Mouse (Mus musculus): ENCODE measurements around the gene Hivep3. TPM values are rescaled to one million over a fixed set of nuclear protein-coding genes. Genes with fewer than 3 reads are reported as not detected.
A peak's percentile ranks its signal among the peaks of the same experiment; 100 is the strongest.

The Hivep3 gene
- polyA plus RNA-seq, 1 experiment: 5.4 TPM

DNA sequence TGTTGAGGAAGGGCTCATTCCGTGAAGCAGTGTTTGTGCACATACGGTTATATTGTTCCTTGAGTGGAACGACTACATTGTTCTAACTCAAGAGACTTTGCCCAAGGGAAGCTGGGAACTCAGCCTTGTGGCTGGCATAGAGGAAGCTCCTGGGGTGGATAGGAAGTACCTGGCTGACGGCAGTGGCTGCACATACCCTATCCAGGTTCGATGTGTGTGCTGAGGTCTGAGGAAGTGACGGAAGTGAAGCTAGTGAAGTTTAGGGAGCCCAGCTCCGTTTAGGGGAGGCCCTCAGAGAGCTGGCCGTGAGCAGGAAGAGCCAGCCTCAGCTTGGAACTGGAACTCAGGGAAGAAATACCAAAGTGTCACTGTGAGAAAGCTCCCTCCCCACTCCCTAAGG lies 374.2 kb downstream of the Hivep3 start:
- DNase-seq (ENCODE audit: low read depth, low spot score): no peak
- WGBS: 41% methylated on average over 8 of the region's 8 CpGs

DNA sequence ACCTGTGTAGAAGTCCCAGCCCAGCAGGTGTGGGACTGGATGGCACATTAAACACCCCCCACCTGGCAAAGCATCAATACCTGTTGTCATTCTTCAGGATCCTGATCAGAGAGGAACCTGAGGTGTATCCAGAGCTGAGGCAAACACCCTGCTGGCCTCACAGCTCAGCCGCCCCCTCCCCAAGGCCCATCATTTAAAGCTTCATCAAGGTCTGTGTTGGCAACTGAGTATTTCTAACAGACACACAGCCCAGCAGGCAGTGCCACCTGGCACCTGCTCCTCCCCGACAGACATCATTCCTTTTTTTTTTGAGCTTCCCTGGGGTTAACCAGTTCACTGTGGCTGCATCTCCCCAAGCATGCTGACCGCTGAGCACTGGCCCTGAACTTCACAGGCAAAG lies 381.9 kb downstream of the Hivep3 start:
- 77% methylated on average over 3 of the region's 3 CpGs for WGBS
- no peak for DNase-seq (ENCODE audit: low read depth, low spot score)

- 35% methylated on average over 1 of the region's 1 CpGs for WGBS
- no peak for DNase-seq (ENCODE audit: low read depth, low spot score)
These were observed 382.7 kb downstream of the Hivep3 start for GRCm38 (mm10) chr4:120116312-120116711.

DNA sequence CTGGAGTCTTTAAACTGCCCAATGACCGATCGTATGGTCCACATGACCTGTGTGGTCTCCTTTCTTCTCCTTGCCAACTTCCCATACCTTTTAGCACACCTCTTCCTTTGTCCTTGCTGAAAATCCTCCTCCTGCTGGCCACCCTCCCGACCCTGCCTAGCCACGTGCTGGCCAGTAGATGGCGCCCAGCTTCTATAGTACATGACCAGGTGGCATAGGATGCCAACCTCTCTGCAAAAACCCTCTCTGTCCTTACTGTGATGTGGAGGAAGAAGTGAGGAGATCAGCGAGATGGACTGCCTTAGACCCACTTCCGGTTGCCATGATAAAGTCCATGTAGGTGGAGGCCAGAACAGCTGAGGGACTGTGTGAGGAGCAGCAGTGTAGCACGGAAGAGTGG lies 386.7 kb downstream of the Hivep3 start:
- peak; percentile 37 for DNase-seq (ENCODE audit: low read depth, low spot score)
- 21% methylated on average over 8 of the region's 8 CpGs for WGBS

- WGBS: 82% methylated on average over 6 of the region's 6 CpGs
These were observed 391.1 kb downstream of the Hivep3 start for GRCm38 (mm10) chr4:120124656-120125055.

DNA sequence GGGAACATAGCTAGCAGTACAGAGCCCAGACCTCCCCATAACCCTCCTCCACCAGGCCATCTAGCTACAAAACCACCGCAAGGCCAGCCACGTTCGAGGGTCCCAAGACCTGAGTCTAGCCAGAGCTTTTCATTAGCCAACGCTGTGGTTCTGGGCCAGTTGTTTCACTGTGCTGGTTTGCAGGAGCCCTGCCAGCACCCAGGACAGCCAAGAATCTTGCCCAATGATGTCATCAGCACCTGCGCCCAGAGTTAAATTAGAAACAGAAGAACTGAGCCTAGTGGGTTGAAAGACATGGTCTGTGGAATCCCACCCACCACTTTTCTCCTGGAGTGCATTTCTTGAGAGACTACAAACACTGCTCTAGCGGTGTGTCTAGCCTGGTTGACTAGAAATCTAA lies 392.5 kb downstream of the Hivep3 start:
- 83% methylated on average over 6 of the region's 6 CpGs for WGBS
- no peak for DNase-seq (ENCODE audit: low read depth, low spot score)

More at GRCm38 (mm10) chr4:120124656-120125055, 391.1 kb downstream of the Hivep3 start:
- DNase-seq (ENCODE audit: low read depth, low spot score): no peak

- 93% methylated on average over 3 of the region's 3 CpGs for WGBS
- no peak for DNase-seq (ENCODE audit: low read depth, low spot score)
These were observed 393.7 kb downstream of the Hivep3 start for GRCm38 (mm10) chr4:120127333-120127732.

DNA sequence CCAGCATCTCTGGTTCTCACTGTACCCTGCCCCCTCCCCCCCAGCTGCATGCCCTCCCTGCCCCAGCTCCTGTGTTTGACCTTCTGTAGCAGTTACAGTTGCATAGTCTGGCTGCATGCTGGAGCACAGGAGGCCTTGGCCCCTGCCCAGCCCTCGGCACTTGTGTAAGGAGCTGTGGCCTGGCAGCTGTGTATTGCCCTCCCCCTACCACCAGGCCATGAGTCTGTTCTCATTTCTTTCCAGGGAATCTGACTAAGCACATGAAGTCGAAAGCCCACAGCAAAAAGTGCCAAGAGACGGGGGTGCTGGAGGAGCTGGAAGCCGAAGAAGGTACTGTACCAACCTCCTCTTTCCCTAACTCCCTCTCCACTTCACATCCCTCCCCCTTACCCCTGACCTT lies 394.4 kb downstream of the Hivep3 start:
- WGBS: 71% methylated on average over 4 of the region's 4 CpGs
- no peak for DNase-seq (ENCODE audit: low read depth, low spot score)

DNA sequence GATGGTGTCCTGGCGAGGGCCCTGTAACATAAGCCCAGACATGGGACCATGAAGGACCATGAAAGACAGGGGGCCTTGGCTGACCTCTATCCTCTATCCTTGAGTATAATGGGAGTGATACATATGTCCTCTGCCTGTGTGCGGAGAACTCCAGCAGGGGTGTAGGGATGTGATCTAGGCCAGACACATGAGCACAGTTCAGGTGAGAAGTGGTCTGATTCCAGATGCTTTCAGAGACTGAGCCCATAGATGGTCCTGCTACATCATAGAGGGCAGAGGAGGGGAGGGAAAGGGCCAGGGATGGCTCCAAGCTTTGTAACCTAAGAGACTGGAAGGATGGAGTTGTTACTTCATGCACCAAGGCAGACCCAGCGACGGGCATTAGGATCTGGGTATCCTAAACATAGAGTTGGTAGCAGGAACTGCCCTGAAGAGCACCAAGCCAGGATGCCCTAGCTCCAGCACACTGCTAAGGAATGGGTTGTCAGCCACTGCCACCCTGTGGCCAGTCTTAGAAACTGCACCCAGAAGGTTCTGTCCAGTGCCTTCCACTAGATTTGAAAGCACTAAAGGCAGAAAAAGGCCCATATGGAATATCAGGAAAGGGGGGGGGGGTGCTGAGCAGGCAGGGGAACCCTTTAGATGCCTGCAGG lies 395.8 kb downstream of the Hivep3 start:
- 46% methylated on average over 4 of the region's 4 CpGs for WGBS
- DNase-seq (ENCODE audit: low read depth, low spot score): no peak

GRCm38 (mm10) chr4:120130926-120131325 lies 397.3 kb downstream of the Hivep3 start:
- WGBS: 87% methylated on average over 4 of the region's 4 CpGs
- DNase-seq (ENCODE audit: low read depth, low spot score): no peak

DNA sequence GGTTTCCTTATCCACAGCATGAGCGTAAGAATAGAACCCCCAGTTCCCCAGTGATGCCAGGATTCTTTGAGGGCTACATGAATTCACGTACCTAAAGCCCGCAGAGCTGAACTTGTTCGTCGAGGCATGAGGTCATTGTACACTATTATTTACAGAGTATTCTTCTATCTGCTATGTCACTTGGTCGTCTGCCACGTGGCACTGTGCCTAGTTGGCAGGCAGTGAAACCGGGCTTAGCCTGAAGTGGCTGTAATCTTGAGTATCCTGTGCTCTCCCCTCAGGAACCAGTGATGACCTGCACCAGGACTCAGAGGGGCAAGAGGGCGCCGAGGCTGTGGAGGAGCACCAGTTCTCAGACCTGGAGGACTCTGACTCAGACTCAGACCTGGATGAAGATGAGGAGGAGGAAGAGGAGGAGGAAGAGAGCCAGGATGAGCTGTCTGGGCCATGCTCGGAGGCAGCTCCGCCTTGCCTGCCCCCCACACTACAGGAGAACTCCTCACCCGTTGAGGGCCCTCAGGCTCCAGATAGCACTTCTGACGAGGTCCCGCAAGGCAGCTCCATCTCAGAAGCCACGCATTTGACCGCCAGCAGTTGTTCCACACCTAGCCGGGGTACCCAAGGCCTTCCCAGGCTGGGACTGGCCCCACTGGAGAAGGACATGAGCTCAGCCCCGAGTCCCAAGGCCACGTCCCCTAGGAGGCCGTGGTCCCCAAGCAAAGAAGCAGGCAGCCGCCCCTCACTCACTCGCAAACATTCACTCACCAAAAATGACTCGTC lies 398.0 kb downstream of the Hivep3 start:
- peak; percentile 38 for DNase-seq (ENCODE audit: low read depth, low spot score)
- 56% methylated on average over 24 of the region's 24 CpGs for WGBS

DNA sequence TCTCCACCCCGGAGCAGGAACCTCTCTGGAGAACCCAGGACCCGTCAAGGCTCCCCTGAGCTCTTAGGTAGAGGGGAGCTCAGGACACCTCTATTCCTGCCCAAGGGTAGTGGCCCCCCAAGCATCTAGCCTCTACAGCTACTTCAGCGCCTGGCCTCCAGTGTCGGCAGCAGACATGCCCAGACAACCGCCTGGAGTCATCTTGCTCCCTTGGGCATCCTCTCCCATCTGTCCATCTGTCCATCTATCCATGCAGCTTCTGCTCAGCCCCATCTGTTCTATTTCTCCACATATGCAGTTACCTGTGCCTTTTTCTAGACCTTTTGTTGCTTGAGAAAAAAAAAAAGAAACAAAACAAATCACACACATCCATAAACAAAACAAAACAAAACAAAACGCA lies 400.6 kb downstream of the Hivep3 start:
- no peak for DNase-seq (ENCODE audit: low read depth, low spot score)
- 90% methylated on average over 6 of the region's 6 CpGs for WGBS

DNA sequence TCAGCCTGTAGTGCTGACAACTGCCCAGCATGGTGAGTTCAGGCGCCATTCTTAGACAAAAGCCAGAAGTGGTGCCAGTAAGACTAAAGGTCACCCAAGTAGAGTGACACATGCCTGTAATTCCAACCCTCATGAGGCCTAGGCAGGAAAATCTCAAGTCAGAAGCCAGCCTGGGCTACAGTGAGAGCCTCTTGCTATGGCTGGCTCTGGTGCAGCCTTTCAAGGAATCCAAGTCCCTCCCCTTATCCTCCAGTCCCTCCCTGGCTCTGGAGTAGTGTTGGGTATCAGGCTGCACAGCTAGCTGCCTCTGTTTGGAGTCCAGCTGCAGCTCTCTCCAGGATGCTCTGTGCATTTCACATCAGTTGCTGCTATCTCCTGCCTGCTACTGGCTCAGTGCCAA lies 408.2 kb downstream of the Hivep3 start:
- DNase-seq (ENCODE audit: low read depth, low spot score): no peak
- WGBS: 39% methylated on average over 1 of the region's 1 CpGs

DNA sequence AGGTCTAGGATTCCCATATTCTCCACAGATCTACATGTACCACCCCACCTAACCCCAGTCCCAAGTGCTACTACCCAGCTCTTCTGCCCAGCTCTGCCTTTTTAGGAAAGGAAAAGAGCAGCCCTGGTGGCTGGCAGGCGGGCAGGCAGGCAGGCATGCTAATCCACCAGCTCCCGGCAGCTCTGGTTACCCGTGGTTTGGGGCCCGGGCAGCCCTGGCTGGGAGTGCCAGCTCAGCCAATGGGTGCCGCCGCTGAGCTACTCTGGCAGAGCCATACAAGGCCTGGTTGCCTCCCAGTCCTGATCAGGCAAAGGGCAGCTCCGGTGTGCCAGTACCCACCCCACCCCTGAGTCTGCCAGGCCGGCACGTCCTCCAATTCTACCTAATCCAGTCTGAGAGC lies 409.3 kb downstream of the Hivep3 start:
- WGBS: 37% methylated on average over 9 of the region's 9 CpGs
- DNase-seq (ENCODE audit: low read depth, low spot score): no peak

DNA sequence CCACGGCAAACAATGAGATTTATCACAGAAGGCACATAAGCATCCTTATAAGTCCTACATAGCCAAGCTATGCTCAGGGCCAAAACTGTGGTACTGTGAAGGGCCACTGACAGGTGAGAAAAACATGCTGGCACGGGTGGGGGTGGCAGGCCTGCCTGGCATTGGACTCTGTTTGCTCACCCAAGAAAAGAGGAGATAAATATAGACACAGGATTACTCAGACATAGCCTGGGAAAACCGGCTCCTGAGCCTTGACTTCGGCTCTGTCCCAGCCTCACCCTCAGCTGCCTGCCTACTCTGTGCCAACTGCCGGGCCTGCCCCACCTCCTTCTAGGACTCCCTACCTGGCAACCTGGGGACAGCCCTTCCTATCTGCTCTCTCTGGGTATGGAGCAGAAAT lies 410.8 kb downstream of the Hivep3 start:
- no peak for DNase-seq (ENCODE audit: low read depth, low spot score)
- WGBS: 22% methylated on average over 5 of the region's 5 CpGs

GRCm38 (mm10) chr4:120145931-120146330 lies 412.3 kb downstream of the Hivep3 start:
- no peak for DNase-seq (ENCODE audit: low read depth, low spot score)

DNA sequence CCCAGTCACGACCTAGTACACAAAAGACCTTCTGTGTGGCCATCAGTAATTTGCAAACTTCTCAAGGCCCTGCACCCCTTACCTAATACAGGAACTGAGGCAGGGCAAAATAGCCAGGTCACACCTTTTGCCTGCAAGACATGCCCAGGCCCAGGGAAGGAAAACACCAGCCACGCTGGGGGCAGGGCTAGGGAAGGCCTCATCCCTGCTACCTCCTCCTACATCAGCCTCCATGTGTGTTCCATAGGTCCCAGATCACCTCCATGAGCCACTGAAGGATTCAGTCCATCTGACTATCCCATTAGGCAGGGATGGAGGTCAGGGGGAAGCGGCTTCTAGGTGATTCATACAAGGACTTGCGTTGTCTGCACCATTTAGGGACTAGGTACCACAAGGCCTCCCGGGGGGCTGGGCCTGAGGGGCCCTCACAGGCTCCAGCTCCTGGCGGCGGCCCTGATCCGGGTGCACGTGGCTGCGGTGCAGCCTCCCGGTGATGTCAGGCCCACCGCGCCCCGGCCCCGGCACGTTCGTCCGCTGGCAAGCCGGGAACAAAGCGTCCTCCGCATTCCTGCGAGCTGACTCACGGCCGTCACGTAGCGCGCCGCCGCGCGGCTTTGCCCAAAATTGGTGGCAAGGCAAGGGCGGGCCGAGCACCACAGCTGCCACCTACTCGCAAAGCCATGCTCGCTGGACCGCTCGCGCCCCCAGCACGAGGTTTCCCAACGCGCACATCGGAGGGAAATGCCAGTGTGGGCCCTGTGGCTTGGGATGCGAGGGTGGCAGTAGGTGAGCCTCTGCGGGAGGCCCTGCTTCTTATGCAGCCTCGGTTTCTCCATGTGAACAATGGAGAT lies 414.9 kb downstream of the Hivep3 start:
- no peak for DNase-seq (ENCODE audit: low read depth, low spot score)
- WGBS: 10% methylated on average over 45 of the region's 45 CpGs

More at GRCm38 (mm10) chr4:120145931-120146330, 412.3 kb downstream of the Hivep3 start:
- WGBS: 30% methylated on average over 8 of the region's 8 CpGs

DNA sequence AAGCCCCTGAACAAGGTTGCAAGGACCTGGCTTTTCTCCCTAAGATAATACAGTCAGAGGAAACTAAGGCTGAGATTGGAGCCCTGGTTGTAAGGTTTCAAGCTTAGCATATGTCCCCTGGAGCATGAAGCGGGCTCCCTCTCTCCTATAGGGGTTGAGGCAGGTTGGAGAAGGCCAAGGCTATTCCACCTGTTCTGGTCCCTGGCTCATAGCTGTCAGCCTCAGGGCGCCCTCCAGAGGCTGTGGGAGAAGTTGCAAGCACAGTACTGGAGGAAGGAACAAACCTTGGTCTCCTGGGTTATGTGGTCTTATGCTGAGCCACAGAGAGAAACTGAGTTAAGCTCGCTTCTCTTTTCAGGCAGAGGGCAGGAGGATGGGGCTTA lies 415.5 kb downstream of the Hivep3 start:
- WGBS: 65% methylated on average over 3 of the region's 3 CpGs
- DNase-seq (ENCODE audit: low read depth, low spot score): no peak

GRCm38 (mm10) chr4:120150345-120150920 lies 416.8 kb downstream of the Hivep3 start:
- 68% methylated on average over 6 of the region's 6 CpGs for WGBS
- DNase-seq (ENCODE audit: low read depth, low spot score): no peak

- 89% methylated on average over 6 of the region's 6 CpGs for WGBS
- no peak for DNase-seq (ENCODE audit: low read depth, low spot score)
These were observed 418.3 kb downstream of the Hivep3 start for GRCm38 (mm10) chr4:120151906-120152305.

All from large intestine, adult 2 months (tissue).